Mouse (Mus musculus) embryonic facial prominence, embryonic 15.5 days (tissue): ENCODE measurements around the gene Zfp697. TPM values are rescaled to one million over a fixed set of nuclear protein-coding genes. Genes with fewer than 3 reads are reported as not detected.
"Not testable (repeated sequence)": the region's sequence is repeated elsewhere in the genome, so short reads cannot be mapped to it uniquely, and the experiment has no call there.

Source experiments
- ATAC-seq: fragments of 200-750 bp; cut with Nextera tagmentation; 2 replicates; pipeline ENCODE4 v1.8.0; 2017; ENCODE audit warnings: low read depth, moderate TSS enrichment; ENCODE audit not compliant: insufficient number of reproducible peaks, low FRiP score, low TSS enrichment
- H3K27ac ChIP-seq: fragments of 300-500 bp; sonication (generic); replicated peaks from 2 replicates; pipeline ENCODE4 v1.5.1; 2015; ENCODE audit warnings: mild to moderate bottlenecking, inconsistent platforms
- H3K27me3 ChIP-seq: fragments of 300-500 bp; sonication (generic); 2 replicates; pipeline ENCODE4 v1.6.1; 2015; ENCODE audit warnings: inconsistent platforms
- H3K36me3 ChIP-seq: fragments of 300-500 bp; sonication (generic); 2 replicates; pipeline ENCODE4 v1.6.1; 2015; ENCODE audit warnings: mild to moderate bottlenecking, inconsistent platforms
- H3K4me1 ChIP-seq: fragments of 300-500 bp; sonication (generic); 2 replicates; pipeline ENCODE4 v1.6.1; 2015; ENCODE audit warnings: inconsistent platforms
- H3K4me2 ChIP-seq: fragments of 300-500 bp; sonication (generic); replicated peaks from 2 replicates; pipeline ENCODE4 v1.6.1; 2015; ENCODE audit warnings: mild to moderate bottlenecking, inconsistent platforms
- H3K4me3 ChIP-seq: fragments of 300-500 bp; sonication (generic); replicated peaks from 2 replicates; pipeline ENCODE4 v1.5.1; 2015; ENCODE audit warnings: mild to moderate bottlenecking, inconsistent platforms
- H3K9ac ChIP-seq: fragments of 300-500 bp; sonication (generic); 2 replicates; pipeline ENCODE4 v1.6.1; 2015; ENCODE audit warnings: inconsistent platforms
- H3K9me3 ChIP-seq: fragments of 300-500 bp; sonication (generic); replicated peaks from 2 replicates; pipeline ENCODE4 v1.6.1; 2016; ENCODE audit warnings: inconsistent platforms
- WGBS: fragments of 180-500 bp; shearing (Covaris S2); methylation state at CpG from one replicate; pipeline ENCODE4 v1.1.7; 2015; 5-methylcytosine and 5-hydroxymethylcytosine counted together
- polyA plus RNA-seq: library from polyadenylated mRNA; unstranded; fragments of >200 nt; fragmentation: Nextera tagmentation; extraction: Ambion mirVana; gene quantifications from 2 replicates; pipeline ENCODE4 v1.2.1, GENCODE M21; 2015

The Zfp697 gene
- polyA plus RNA-seq, 1 experiment from 2014 or later: 6.0 TPM

- not testable (repeated sequence) for H3K4me3 ChIP-seq, H3K36me3 ChIP-seq
These were observed 165.4 kb downstream of the Zfp697 start for GRCm38 (mm10) chr3:98547641-98548040.

GRCm38 (mm10) chr3:98548495-98548894, 166.2 kb downstream of the Zfp697 start:
- H3K36me3 ChIP-seq, H3K9me3 ChIP-seq, H3K9ac ChIP-seq, H3K27ac ChIP-seq, ATAC-seq, H3K4me3 ChIP-seq, H3K4me1 ChIP-seq, H3K4me2 ChIP-seq, H3K27me3 ChIP-seq: not testable (repeated sequence)
- no CpG with 5 or more reads among the region's 1 CpGs for WGBS

More at GRCm38 (mm10) chr3:98547641-98548040, 165.4 kb downstream of the Zfp697 start:
- not testable (repeated sequence) for H3K27ac ChIP-seq, H3K4me1 ChIP-seq, H3K9me3 ChIP-seq, ATAC-seq, H3K27me3 ChIP-seq, H3K4me2 ChIP-seq, H3K9ac ChIP-seq

GRCm38 (mm10) chr3:98550215-98550614, 168.0 kb downstream of the Zfp697 start:
- H3K36me3 ChIP-seq, H3K4me2 ChIP-seq, H3K9me3 ChIP-seq, ATAC-seq, H3K27me3 ChIP-seq, H3K27ac ChIP-seq, H3K4me3 ChIP-seq, H3K4me1 ChIP-seq, H3K9ac ChIP-seq: not testable (repeated sequence)
- no CpG with 5 or more reads among the region's 2 CpGs for WGBS

- H3K4me1 ChIP-seq, H3K9me3 ChIP-seq, H3K4me3 ChIP-seq, H3K27ac ChIP-seq, H3K27me3 ChIP-seq, H3K4me2 ChIP-seq, H3K9ac ChIP-seq, H3K36me3 ChIP-seq, ATAC-seq: not testable (repeated sequence)
- WGBS: no CpG with 5 or more reads among the region's 1 CpGs
These were observed 168.6 kb downstream of the Zfp697 start for GRCm38 (mm10) chr3:98550832-98551231.

- H3K4me2 ChIP-seq, H3K4me1 ChIP-seq, H3K4me3 ChIP-seq, H3K27me3 ChIP-seq, H3K9me3 ChIP-seq, H3K36me3 ChIP-seq, H3K27ac ChIP-seq, H3K9ac ChIP-seq, ATAC-seq: not testable (repeated sequence)
- no CpG with 5 or more reads among the region's 5 CpGs for WGBS
These were observed 178.4 kb downstream of the Zfp697 start for GRCm38 (mm10) chr3:98560711-98561110.

- H3K9ac ChIP-seq, ATAC-seq, H3K9me3 ChIP-seq, H3K4me3 ChIP-seq, H3K36me3 ChIP-seq, H3K4me1 ChIP-seq, H3K27ac ChIP-seq, H3K4me2 ChIP-seq, H3K27me3 ChIP-seq: not testable (repeated sequence)
- WGBS: no CpG with 5 or more reads among the region's 2 CpGs
These were observed 181.6 kb downstream of the Zfp697 start for GRCm38 (mm10) chr3:98563831-98564230.

- H3K27me3 ChIP-seq, H3K4me3 ChIP-seq, ATAC-seq, H3K27ac ChIP-seq, H3K36me3 ChIP-seq, H3K9ac ChIP-seq, H3K4me1 ChIP-seq, H3K4me2 ChIP-seq, H3K9me3 ChIP-seq: not testable (repeated sequence)
- no CpG with 5 or more reads among the region's 3 CpGs for WGBS
These were observed 182.6 kb downstream of the Zfp697 start for GRCm38 (mm10) chr3:98564894-98565293.

GRCm38 (mm10) chr3:98567717-98568116, 185.5 kb downstream of the Zfp697 start:
- H3K9me3 ChIP-seq, ATAC-seq, H3K36me3 ChIP-seq, H3K27me3 ChIP-seq, H3K9ac ChIP-seq, H3K27ac ChIP-seq, H3K4me2 ChIP-seq, H3K4me1 ChIP-seq, H3K4me3 ChIP-seq: not testable (repeated sequence)
- WGBS: 83% methylated on average over 2 of the region's 2 CpGs

- H3K4me2 ChIP-seq, H3K4me1 ChIP-seq, H3K4me3 ChIP-seq, H3K9me3 ChIP-seq, H3K27ac ChIP-seq, ATAC-seq, H3K36me3 ChIP-seq, H3K27me3 ChIP-seq, H3K9ac ChIP-seq: not testable (repeated sequence)
- WGBS: 93% methylated on average over 1 of the region's 1 CpGs
These were observed 198.8 kb downstream of the Zfp697 start for GRCm38 (mm10) chr3:98581024-98581423.

- not testable (repeated sequence) for H3K27me3 ChIP-seq, H3K9me3 ChIP-seq, H3K4me3 ChIP-seq, H3K9ac ChIP-seq, H3K4me2 ChIP-seq, H3K4me1 ChIP-seq, H3K27ac ChIP-seq, H3K36me3 ChIP-seq, ATAC-seq
- WGBS: no CpG with 5 or more reads among the region's 1 CpGs
These were observed 199.9 kb downstream of the Zfp697 start for GRCm38 (mm10) chr3:98582202-98582601.

- not testable (repeated sequence) for H3K9me3 ChIP-seq, H3K27ac ChIP-seq, ATAC-seq, H3K4me1 ChIP-seq, H3K27me3 ChIP-seq, H3K4me3 ChIP-seq, H3K4me2 ChIP-seq, H3K36me3 ChIP-seq, H3K9ac ChIP-seq
These were observed 200.4 kb downstream of the Zfp697 start for GRCm38 (mm10) chr3:98582622-98583021.

- no peak for ATAC-seq
- Histone ChIP-seq H3K4me3 (no peak overlapping the region), H3K4me1 (no peaks in the 10 kb centered on the region), H3K27me3 (no peaks in the 10 kb centered on the region), H3K27ac (no peak overlapping the region), H3K36me3 (no peaks in the 10 kb centered on the region), H3K4me2 (no peak overlapping the region), H3K9ac (no peak overlapping the region), H3K9me3 (no peaks in the 10 kb centered on the region)
- WGBS: 87% methylated on average over 2 of the region's 2 CpGs
These were observed 205.5 kb downstream of the Zfp697 start for GRCm38 (mm10) chr3:98587721-98588120.

- no peak within 1 kb of the TSS for H3K9ac ChIP-seq
- no peak within 1 kb of the TSS for H3K27ac ChIP-seq
- no peak within 1 kb of the TSS for H3K4me2 ChIP-seq
- no peak within 1 kb of the TSS for H3K4me3 ChIP-seq
- H3K27me3 ChIP-seq: no peaks in the 10 kb centered on the region
- no peaks in the 10 kb centered on the region for H3K36me3 ChIP-seq
- H3K4me1 ChIP-seq: no peaks in the 10 kb centered on the region
- ATAC-seq: no peak
- no peaks in the 10 kb centered on the region for H3K9me3 ChIP-seq
These were observed 206.4 kb downstream of the Zfp697 start, which contains the start of gene Gm10681 for GRCm38 (mm10) chr3:98588707-98589106. Gm10681 (minus strand) TSS chr3:98588807.
